Mouse (Mus musculus) lung, postnatal 0 days (tissue): ENCODE results near the gene Kdm2b.

Source experiments
- CTCF ChIP-seq: IDR thresholded peaks from 2 replicates; pipeline ENCODE4 v1.5.1; 2016; ENCODE audit warnings: antibody characterized with exemption, mild to moderate bottlenecking
- EP300 ChIP-seq: IDR thresholded peaks from 2 replicates; pipeline ENCODE4 v1.6.1; 2016; ENCODE audit warnings: antibody characterized with exemption, mild to moderate bottlenecking, control low read depth

- TF ChIP-seq EP300 (no peak), CTCF (no peak)
These were observed 42.1 kb downstream of the Kdm2b start for GRCm38 (mm10) chr5:122947534-122947933.
